Mouse (Mus musculus): ENCODE data around the gene Col4a3. TPM values are rescaled to one million over a fixed set of nuclear protein-coding genes. Genes with fewer than 3 reads are reported as not detected.
A peak's percentile ranks its signal among the peaks of the same experiment; 100 is the strongest.

The Col4a3 gene
- polyA plus RNA-seq, 1 experiment from 2014 or later = 0.38 TPM

DNA sequence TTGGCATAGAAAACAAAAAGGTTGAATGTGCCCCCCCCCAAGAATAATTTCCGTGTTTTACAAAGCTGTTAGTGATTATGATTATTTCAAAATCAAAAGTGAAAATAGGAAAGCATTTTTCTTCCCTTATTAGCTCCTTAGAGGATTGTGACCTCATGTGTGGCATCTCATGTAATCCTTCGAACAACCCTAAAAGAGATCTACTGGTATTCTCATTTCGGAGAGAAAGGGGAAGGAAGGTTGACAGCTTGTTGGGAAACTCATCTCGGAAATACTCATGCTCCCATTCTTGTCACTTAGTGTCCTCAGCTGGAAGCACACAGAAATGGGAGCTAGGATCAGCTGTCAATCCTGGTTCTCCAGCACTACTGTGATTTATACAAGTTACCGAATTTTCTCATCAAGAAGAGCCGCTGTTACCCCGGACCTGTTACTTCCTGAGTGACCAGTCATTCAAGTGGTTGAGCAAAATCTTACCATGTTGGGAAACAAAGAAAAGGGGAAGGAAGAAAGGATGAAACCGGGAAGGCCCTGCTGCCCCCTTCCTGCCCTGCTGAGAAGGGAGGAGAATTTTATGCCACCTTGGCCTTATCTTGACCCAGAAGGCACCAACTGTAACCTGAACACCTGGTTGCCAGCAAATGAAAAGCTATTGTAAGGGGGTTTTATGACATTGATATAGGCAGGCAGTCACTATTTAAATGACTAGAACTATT, 174.9 kb downstream of the Col4a3 start:
- Histone ChIP-seq H3K9me3 (replicated peaks; ENCODE audit: control insufficient read depth, low read length) (no peaks in the 10 kb centered on the region), H3K27ac (ENCODE audit: low read length) (no peak overlapping the region), H3K4me2 (ENCODE audit: low read depth, low read length) (no peak overlapping the region), H3K9ac (ENCODE audit: low read depth, low read length) (no peak overlapping the region), H3K36me3 (ENCODE audit: control insufficient read depth, insufficient read depth) (no peaks in the 10 kb centered on the region), H3K4me1 (ENCODE audit: control insufficient read depth, low read depth, low read length) (no peaks in the 10 kb centered on the region), H3K27me3 (ENCODE audit: control insufficient read depth, insufficient read depth, low read depth, low read length) (no peaks in the 10 kb centered on the region), H3K4me3 (ENCODE audit: low read depth, low read length) (no peak overlapping the region)
- 64% methylated on average over 8 of the region's 8 CpGs for WGBS (ENCODE audit: insufficient replicate concordance)
- ATAC-seq (ENCODE audit: low read depth) = 0 out of 2 replicates have a peak, but pooled peaks have one; percentile 24

DNA sequence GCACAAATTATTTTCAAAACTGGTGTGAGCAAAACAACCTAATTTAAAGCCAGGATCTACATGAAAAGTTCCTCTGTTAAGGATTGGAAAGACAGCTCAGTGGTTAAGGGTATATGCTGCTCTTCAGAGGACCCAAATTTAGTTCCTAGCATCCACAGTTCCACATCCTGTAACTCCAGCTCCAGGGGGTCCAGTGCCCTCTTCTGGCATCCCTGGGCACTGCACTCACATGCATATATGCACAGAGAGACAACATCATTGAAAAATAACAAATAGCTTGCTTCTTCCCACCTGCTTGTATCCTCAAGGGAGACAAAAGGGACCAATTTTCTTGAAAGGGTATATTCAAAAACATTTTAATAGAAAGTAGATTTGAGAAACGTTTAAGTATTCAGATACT, 175.6 kb downstream of the Col4a3 start:
- H3K27me3 ChIP-seq (ENCODE audit: control insufficient read depth, insufficient read depth, low read depth, low read length) = no peaks in the 10 kb centered on the region
- no peaks in the 10 kb centered on the region for H3K9me3 ChIP-seq (replicated peaks; ENCODE audit: control insufficient read depth, low read length)
- H3K4me3 ChIP-seq (ENCODE audit: low read depth, low read length) = no peak overlapping the region
- H3K36me3 ChIP-seq (ENCODE audit: control insufficient read depth, insufficient read depth) = no peaks in the 10 kb centered on the region
- H3K9ac ChIP-seq (ENCODE audit: low read depth, low read length) = no peak overlapping the region
- H3K4me1 ChIP-seq (ENCODE audit: control insufficient read depth, low read depth, low read length) = no peaks in the 10 kb centered on the region
- H3K27ac ChIP-seq (ENCODE audit: low read length) = no peak overlapping the region
- no peak overlapping the region for H3K4me2 ChIP-seq (ENCODE audit: low read depth, low read length)
- 74% methylated on average over 1 of the region's 1 CpGs for WGBS (ENCODE audit: insufficient replicate concordance)
- ATAC-seq (ENCODE audit: low read depth) = no peak

DNA sequence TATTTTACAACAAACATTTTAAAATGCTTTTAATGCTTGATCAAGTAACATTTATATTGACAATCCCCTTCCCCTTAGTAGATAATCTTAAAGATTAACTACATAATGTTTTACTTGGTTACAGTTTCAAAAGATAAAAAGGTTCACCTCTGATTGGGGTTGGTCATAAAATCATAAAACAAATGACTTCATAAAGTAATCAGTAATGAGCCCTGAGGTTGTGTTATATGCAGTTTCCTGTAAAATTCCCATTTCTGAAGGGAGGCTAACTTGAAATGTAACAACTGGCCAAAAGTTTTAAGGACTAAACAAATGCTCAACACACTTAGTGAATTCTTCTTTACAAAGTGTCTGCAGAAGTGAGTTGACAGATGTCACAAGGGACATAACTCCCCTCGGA, 179.5 kb downstream of the Col4a3 start:
- Histone ChIP-seq H3K27me3 (ENCODE audit: control insufficient read depth, insufficient read depth, low read depth, low read length) (no peaks in the 10 kb centered on the region), H3K4me3 (ENCODE audit: low read depth, low read length) (no peak overlapping the region), H3K27ac (ENCODE audit: low read length) (no peak overlapping the region), H3K9me3 (replicated peaks; ENCODE audit: control insufficient read depth, low read length) (no peaks in the 10 kb centered on the region), H3K4me1 (ENCODE audit: control insufficient read depth, low read depth, low read length) (no peaks in the 10 kb centered on the region), H3K36me3 (ENCODE audit: control insufficient read depth, insufficient read depth) (no peaks in the 10 kb centered on the region), H3K4me2 (ENCODE audit: low read depth, low read length) (no peak overlapping the region), H3K9ac (ENCODE audit: low read depth, low read length) (no peak overlapping the region)
- no peak for ATAC-seq (ENCODE audit: low read depth)
- 47% methylated on average over 1 of the region's 1 CpGs for WGBS (ENCODE audit: insufficient replicate concordance)

DNA sequence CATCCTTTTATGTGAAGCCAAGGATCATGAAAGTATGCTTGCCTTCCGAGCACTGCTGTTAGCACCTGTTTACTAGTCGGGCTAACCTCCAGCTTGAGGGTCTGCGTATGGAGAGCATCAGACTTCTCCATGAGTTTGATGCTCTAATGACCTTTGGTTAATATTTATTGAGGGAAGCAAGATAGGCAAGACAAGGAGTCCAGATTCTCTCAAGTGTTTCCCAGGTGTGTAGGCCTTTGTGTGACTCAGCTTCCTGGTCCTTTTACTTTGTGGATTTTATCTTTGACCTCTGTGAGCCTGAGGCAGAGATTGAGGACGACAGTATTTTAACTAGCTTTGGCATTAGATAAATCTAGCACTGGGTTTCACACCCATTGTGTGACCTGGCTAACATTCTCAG, 179.9 kb downstream of the Col4a3 start:
- ATAC-seq (ENCODE audit: low read depth) = no peak
- H3K9ac ChIP-seq (ENCODE audit: low read depth, low read length) = no peak overlapping the region
- no peaks in the 10 kb centered on the region for H3K9me3 ChIP-seq (replicated peaks; ENCODE audit: control insufficient read depth, low read length)
- H3K4me3 ChIP-seq (ENCODE audit: low read depth, low read length) = no peak overlapping the region
- no peak overlapping the region for H3K4me2 ChIP-seq (ENCODE audit: low read depth, low read length)
- H3K4me1 ChIP-seq (ENCODE audit: control insufficient read depth, low read depth, low read length) = no peaks in the 10 kb centered on the region
- no peaks in the 10 kb centered on the region for H3K27me3 ChIP-seq (ENCODE audit: control insufficient read depth, insufficient read depth, low read depth, low read length)
- no peak overlapping the region for H3K27ac ChIP-seq (ENCODE audit: low read length)
- 61% methylated on average over 4 of the region's 4 CpGs for WGBS (ENCODE audit: insufficient replicate concordance)
- H3K36me3 ChIP-seq (ENCODE audit: control insufficient read depth, insufficient read depth) = no peaks in the 10 kb centered on the region

DNA sequence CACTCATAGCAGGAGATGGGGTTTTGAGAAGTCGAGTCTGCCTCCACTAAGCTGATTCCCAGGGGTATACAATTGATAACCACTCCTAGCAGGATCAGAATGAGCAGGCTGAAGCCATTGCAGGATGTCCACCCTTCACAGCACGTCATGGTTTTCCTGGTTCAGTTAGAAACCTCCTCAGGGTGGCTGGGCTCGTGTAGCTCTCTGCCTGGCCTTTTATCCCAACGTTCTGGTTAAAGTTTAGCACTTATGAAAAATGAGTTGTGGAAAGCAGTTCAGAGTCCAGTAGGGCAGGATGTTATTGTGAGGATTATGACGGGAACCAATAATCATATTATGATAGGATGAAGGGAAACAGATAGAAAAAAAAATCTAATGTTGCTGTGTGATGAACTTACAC, 181.5 kb downstream of the Col4a3 start, which contains the start of gene Tm4sf20:
Tm4sf20 (minus strand) TSS at position 193 of the 400 bp plus-strand sequence.
- Histone ChIP-seq H3K4me3 (ENCODE audit: low read depth, low read length) (no peak within 1 kb of the TSS), H3K9ac (ENCODE audit: low read depth, low read length) (no peak within 1 kb of the TSS), H3K4me1 (ENCODE audit: control insufficient read depth, low read depth, low read length) (no peaks in the 10 kb centered on the region), H3K4me2 (ENCODE audit: low read depth, low read length) (no peak within 1 kb of the TSS), H3K27me3 (ENCODE audit: control insufficient read depth, insufficient read depth, low read depth, low read length) (no peaks in the 10 kb centered on the region), H3K36me3 (ENCODE audit: control insufficient read depth, insufficient read depth) (no peaks in the 10 kb centered on the region), H3K9me3 (replicated peaks; ENCODE audit: control insufficient read depth, low read length) (no peaks in the 10 kb centered on the region), H3K27ac (ENCODE audit: low read length) (no peak within 1 kb of the TSS)
- WGBS (ENCODE audit: insufficient replicate concordance) = 39% methylated on average over 5 of the region's 5 CpGs
- ATAC-seq (ENCODE audit: low read depth) = no peak

DNA sequence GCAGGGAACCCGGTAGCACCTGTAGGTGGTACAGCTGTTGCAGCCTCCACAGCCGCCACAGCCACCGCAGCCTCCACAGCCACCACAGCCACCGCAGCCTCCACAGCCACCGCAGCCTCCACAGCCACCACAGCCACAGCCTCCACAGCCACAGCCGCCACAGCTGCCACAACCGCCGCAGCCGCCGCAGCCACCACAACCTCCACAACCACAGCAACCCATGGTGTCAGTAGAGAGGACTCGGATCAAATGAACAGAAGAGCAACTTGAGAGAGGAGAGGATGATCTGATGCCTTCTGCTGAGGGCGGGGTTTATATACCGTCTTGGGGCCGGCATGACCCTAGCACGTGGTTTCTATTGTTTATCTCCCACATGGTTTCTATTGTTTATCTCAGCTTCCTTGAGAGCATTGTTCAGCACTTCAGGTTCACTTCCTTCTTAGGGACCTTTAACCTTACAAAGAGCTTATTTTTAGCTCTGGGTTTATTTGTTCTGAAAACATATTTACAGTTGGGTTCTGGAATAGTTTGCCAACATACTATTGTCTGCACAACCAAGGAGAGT, 184.4 kb downstream of the Col4a3 start, which contains the start of gene Gm47791:
Gm47791 (minus strand) TSS at position 222 of the 565 bp plus-strand sequence.
- no peak within 1 kb of the TSS for H3K4me3 ChIP-seq (ENCODE audit: low read depth, low read length)
- no peak within 1 kb of the TSS for H3K9ac ChIP-seq (ENCODE audit: low read depth, low read length)
- no peaks in the 10 kb centered on the region for H3K36me3 ChIP-seq (ENCODE audit: control insufficient read depth, insufficient read depth)
- H3K27ac ChIP-seq (ENCODE audit: low read length) = no peak within 1 kb of the TSS
- H3K9me3 ChIP-seq (replicated peaks; ENCODE audit: control insufficient read depth, low read length) = no peaks in the 10 kb centered on the region
- H3K27me3 ChIP-seq (ENCODE audit: control insufficient read depth, insufficient read depth, low read depth, low read length) = no peaks in the 10 kb centered on the region
- H3K4me1 ChIP-seq (ENCODE audit: control insufficient read depth, low read depth, low read length) = no peaks in the 10 kb centered on the region
- H3K4me2 ChIP-seq (ENCODE audit: low read depth, low read length) = no peak within 1 kb of the TSS
- WGBS (ENCODE audit: insufficient replicate concordance) = 57% methylated on average over 13 of the region's 15 CpGs
- ATAC-seq (ENCODE audit: low read depth) = no peak

Other genes starting within 250 kb of the Col4a3 start
- 0.16 and 0.18 TPM in 2 replicates for gene Col4a4, start 72 bp upstream of the Col4a3 start, polyA plus RNA-seq (2015; fragmentation: Nextera tagmentation; extraction: Ambion mirVana)
- gene Mff, start 138.0 kb downstream of the Col4a3 start, polyA plus RNA-seq (2015; fragmentation: Nextera tagmentation; extraction: Ambion mirVana) = 156 and 164 TPM in 2 replicates
- 1.2 TPM in 1 of 2 replicates, not detected in the other for gene Tm4sf20, start 181.5 kb downstream of the Col4a3 start, polyA plus RNA-seq (2015; fragmentation: Nextera tagmentation; extraction: Ambion mirVana)
- gene Gm47791, start 184.3 kb downstream of the Col4a3 start, polyA plus RNA-seq (2015; fragmentation: Nextera tagmentation; extraction: Ambion mirVana) = not detected in 2 replicates

All from liver, embryonic 16.5 days (tissue).